Mouse (Mus musculus) erythroblast, embryonic 14.5 days (primary cell): ENCODE data around the gene Mcu.

ENCODE experiments used
- GATA1 ChIP-seq: IDR thresholded peaks from 2 replicates; pipeline ENCODE4 v1.6.1; 2012; ENCODE audit warnings: low read length, inconsistent platforms, mixed read lengths
- TAL1 ChIP-seq: IDR thresholded peaks from 3 replicates; pipeline ENCODE4 v1.6.1; 2012; ENCODE audit warnings: low read length, inconsistent platforms, mixed read lengths

GRCm38 (mm10) chr10:59503433-59504210 lies 112.9 kb downstream of the Mcu start:
- TF ChIP-seq GATA1 = no peak
- no peak for TF ChIP-seq TAL1
